ENCODE assay signal across 19 mouse cellular contexts in genomic region chr6:25032878-25033509, GRCm38 (mm10).
DNase-seq lines count a peak whose midpoint lies in the region; TF ChIP-seq lines count a peak whose summit lies in the region.
"Had no signal": no experiment of that assay in that cellular context is flagged by ENCODE, and none has a peak within 500 bp of the region (broad histone marks: within the 10 kb centered on the region; RNA-seq: fewer than 3 reads in every experiment).

No protein-coding gene starts in this region.

- H3K4me3 ChIP-seq in layer of hippocampus, adult 2 months, result no peak overlapping the region
- H3K4me3 ChIP-seq in ES-Bruce4 (ENCODE audit: low read depth, low read length), result no peak overlapping the region
- H3K4me3 ChIP-seq: embryonic facial prominence, embryonic 10.5 days; liver, embryonic 13.5 days; megakaryocyte, embryonic 14.5 days had no signal

- H3K9me3 ChIP-seq in ES-Bruce4 (replicated peaks; ENCODE audit: control insufficient read depth, insufficient read depth, low read length, poor library complexity, severe bottlenecking), result no peaks in the 10 kb centered on the region
- H3K9me3 ChIP-seq: embryonic facial prominence, embryonic 10.5 days; liver, embryonic 13.5 days; megakaryocyte, embryonic 14.5 days had no signal

- no peak for TF ChIP-seq POLR2A in ES-Bruce4 (IDR thresholded peaks at IDR 0.05; ENCODE audit: insufficient read depth, low read length)

- H3K4me1 ChIP-seq in ES-Bruce4 (ENCODE audit: control insufficient read depth, insufficient read depth, low read length), result no peaks in the 10 kb centered on the region
- H3K4me1 ChIP-seq: embryonic facial prominence, embryonic 10.5 days; liver, embryonic 13.5 days; megakaryocyte, embryonic 14.5 days had no signal

- H3K27me3 ChIP-seq in ES-Bruce4 (ENCODE audit: control insufficient read depth, insufficient read depth, low read length, poor library complexity, severe bottlenecking), result no peaks in the 10 kb centered on the region
- H3K27me3 ChIP-seq: liver, embryonic 13.5 days; megakaryocyte, embryonic 14.5 days had no signal

- TF ChIP-seq CTCF in layer of hippocampus, adult 2 months (conservative IDR thresholded peaks at IDR 0.05), result no peak
- no peak for TF ChIP-seq CTCF in ES-Bruce4 (IDR thresholded peaks at IDR 0.05; ENCODE audit: low read depth, low read length)

- H3K9ac ChIP-seq in ES-Bruce4 (ENCODE audit: low read depth, poor library complexity, severe bottlenecking), result no peak overlapping the region
- H3K9ac ChIP-seq: liver, embryonic 13.5 days; lung, embryonic 14.5 days had no signal

- no peak for DNase-seq in layer of hippocampus, adult 2 months (ENCODE audit: low spot score in 2 of 2)
- no peak for DNase-seq in layer of hippocampus, adult 9-10 months (ENCODE audit: low spot score)
- DNase-seq in ES-CJ7 (ENCODE audit: low read depth, low spot score), result peak; percentile 90
- peak; percentile 63 for DNase-seq in brain, adult 2 months (ENCODE audit: low read depth, low spot score)
- DNase-seq in adrenal gland, postnatal 10 days, result no peak
- no peak for DNase-seq in embryo, embryonic 10.5 days (ENCODE audit: low spot score)
- DNase-seq: adrenal gland, adult 8-10 months; cerebellum, adult 9-10 months; gastrocnemius, postnatal 14 days; heart, adult 11 months; kidney, adult 11 months; kidney, postnatal 4 days; liver, embryonic 13.5 days; lung, embryonic 14.5 days; midbrain, embryonic 14.5 days; thymus, postnatal 36 days had no signal

- peak overlapping the region; percentile 49 for H3K27ac ChIP-seq in layer of hippocampus, adult 2 months
- peak overlapping the region; percentile 36; the same call in 1 of the 2 replicates for H3K27ac ChIP-seq in ES-Bruce4 (ENCODE audit: insufficient read depth, low read length)
- H3K27ac ChIP-seq: embryonic facial prominence, embryonic 10.5 days; liver, embryonic 13.5 days had no signal

- no peak for TF ChIP-seq EP300 in ES-Bruce4 (IDR thresholded peaks at IDR 0.05; ENCODE audit: insufficient read depth, low read depth, low read length)

- H3K36me3 ChIP-seq in ES-Bruce4 (ENCODE audit: control insufficient read depth, insufficient read depth, low read length, poor library complexity, severe bottlenecking), result no peaks in the 10 kb centered on the region
- H3K36me3 ChIP-seq: embryonic facial prominence, embryonic 10.5 days; liver, embryonic 13.5 days had no signal

Comparison
In these comparisons a context has a peak if more than half of its experiments do, and no peak if none do; other contexts are left out.
1. DNase-seq: peak in ES-CJ7 (single experiment) and brain, adult 2 months (single experiment); none in layer of hippocampus, adult 2 months (0 of 2), layer of hippocampus, adult 9-10 months (single experiment), adrenal gland, postnatal 10 days (single experiment) and embryo, embryonic 10.5 days (single experiment).